Mouse (Mus musculus): ENCODE measurements around the gene Olfr876.
"Not testable (repeated sequence)": the region's sequence is repeated elsewhere in the genome, so short reads cannot be mapped to it uniquely, and the experiment has no call there.

The Olfr876 gene

GRCm38 (mm10) chr9:37802731-37803130, at the start of gene Olfr876:
TSS of gene Olfr876 (plus strand) at chr9:37803031.
- no peak for ATAC-seq (ENCODE audit: insufficient number of reproducible peaks, low FRiP score, low TSS enrichment)

GRCm38 (mm10) chr9:37761728-37762127, 41.1 kb upstream of the Olfr876 start:
- ATAC-seq (ENCODE audit: insufficient number of reproducible peaks, low FRiP score, low TSS enrichment) = no peak

GRCm38 (mm10) chr9:37762541-37762940, 40.3 kb upstream of the Olfr876 start:
- ATAC-seq (ENCODE audit: insufficient number of reproducible peaks, low FRiP score, low TSS enrichment) = no peak

- ATAC-seq (ENCODE audit: insufficient number of reproducible peaks, low FRiP score, low TSS enrichment) = no peak
Observed at GRCm38 (mm10) chr9:37770661-37771060, 32.2 kb upstream of the Olfr876 start.

GRCm38 (mm10) chr9:37771759-37772158, 31.1 kb upstream of the Olfr876 start, which contains the start of gene Olfr875:
TSS of gene Olfr875 (plus strand) at chr9:37771857.
- no peak for ATAC-seq (ENCODE audit: insufficient number of reproducible peaks, low FRiP score, low TSS enrichment)

GRCm38 (mm10) chr9:37782766-37783260, 20.0 kb upstream of the Olfr876 start:
- ATAC-seq (ENCODE audit: insufficient number of reproducible peaks, low FRiP score, low TSS enrichment) = no peak

- not testable (repeated sequence) for ATAC-seq (ENCODE audit: insufficient number of reproducible peaks, low FRiP score, low TSS enrichment)
Observed at GRCm38 (mm10) chr9:37783394-37784387, 19.1 kb upstream of the Olfr876 start.

- no peak for ATAC-seq (ENCODE audit: insufficient number of reproducible peaks, low FRiP score, low TSS enrichment)
Observed at GRCm38 (mm10) chr9:37786411-37786810, 16.4 kb upstream of the Olfr876 start.

- no peak for ATAC-seq (ENCODE audit: insufficient number of reproducible peaks, low FRiP score, low TSS enrichment)
Observed at GRCm38 (mm10) chr9:37802055-37802454, 776 bp upstream of the Olfr876 start.

GRCm38 (mm10) chr9:37807235-37807634, 4.4 kb downstream of the Olfr876 start:
- ATAC-seq (ENCODE audit: insufficient number of reproducible peaks, low FRiP score, low TSS enrichment) = no peak

- ATAC-seq (ENCODE audit: insufficient number of reproducible peaks, low FRiP score, low TSS enrichment) = no peak
Observed at GRCm38 (mm10) chr9:37808456-37808855, 5.6 kb downstream of the Olfr876 start.

GRCm38 (mm10) chr9:37808976-37809375, 6.1 kb downstream of the Olfr876 start:
- no peak for ATAC-seq (ENCODE audit: insufficient number of reproducible peaks, low FRiP score, low TSS enrichment)

GRCm38 (mm10) chr9:37814696-37815095, 11.9 kb downstream of the Olfr876 start:
- no peak for ATAC-seq (ENCODE audit: insufficient number of reproducible peaks, low FRiP score, low TSS enrichment)

GRCm38 (mm10) chr9:37829881-37830280, 27.1 kb downstream of the Olfr876 start:
- no peak for ATAC-seq (ENCODE audit: insufficient number of reproducible peaks, low FRiP score, low TSS enrichment)

- ATAC-seq (ENCODE audit: insufficient number of reproducible peaks, low FRiP score, low TSS enrichment) = no peak
Observed at GRCm38 (mm10) chr9:37833341-37833740, 30.5 kb downstream of the Olfr876 start.

- no peak for ATAC-seq (ENCODE audit: insufficient number of reproducible peaks, low FRiP score, low TSS enrichment)
Observed at GRCm38 (mm10) chr9:37849267-37849666, 46.4 kb downstream of the Olfr876 start.

GRCm38 (mm10) chr9:37853969-37854368, 51.1 kb downstream of the Olfr876 start, which contains the start of gene Olfr877:
TSS of gene Olfr877 (plus strand) at chr9:37854269.
- ATAC-seq (ENCODE audit: insufficient number of reproducible peaks, low FRiP score, low TSS enrichment) = no peak
